Mouse (Mus musculus) lung, adult 2 months (tissue): ENCODE data around the gene Gm49345. TPM values are rescaled to one million over a fixed set of nuclear protein-coding genes. Genes with fewer than 3 reads are reported as not detected.
A peak's percentile ranks its signal among the peaks of the same experiment; 100 is the strongest.

ENCODE experiments used
- DNase-seq: peaks from one replicate; pipeline ENCODE4 v3.0.0; 2022
- H3K4me1 ChIP-seq: fragments of 200-500 bp; 2 replicates; pipeline ENCODE4 v1.6.1; 2011; ENCODE audit warnings: low read length; ENCODE audit not compliant: control insufficient read depth, insufficient read depth
- H3K4me3 ChIP-seq: fragments of 200-500 bp; replicated peaks from 2 replicates; pipeline ENCODE3; 2011; ENCODE audit warnings: low read depth, mild to moderate bottlenecking, control low read depth, low read length; ENCODE audit errors: extremely low read depth
- CTCF ChIP-seq: fragments of 200-500 bp; IDR thresholded peaks from 2 replicates; pipeline ENCODE4 v1.5.1; 2011; ENCODE audit warnings: mild to moderate bottlenecking, low read length, control low read depth; ENCODE audit not compliant: insufficient read depth
- POLR2A ChIP-seq: fragments of 200-500 bp; IDR thresholded peaks from 2 replicates; pipeline ENCODE4 v1.6.1; 2011; ENCODE audit warnings: low read depth, mild to moderate bottlenecking, control low read depth, low read length, borderline replicate concordance; ENCODE audit errors: extremely low read depth
- WGBS: fragments of 180-500 bp; shearing (Covaris S2); methylation state at CpG from one replicate; pipeline ENCODE4 v1.1.7; 2018; 5-methylcytosine and 5-hydroxymethylcytosine counted together
- polyA plus RNA-seq: library from polyadenylated mRNA; depleted of rRNA; stranded (reverse); fragments of >200 nt; gene quantifications from 2 replicates; pipeline ENCODE4 v1.2.3, GENCODE M21; 2012; rRNA removed

Gm49345 gene
- polyA plus RNA-seq, 1 experiment, result 0.45 TPM

- WGBS, result 78% methylated on average over 4 of the region's 4 CpGs
- Histone ChIP-seq H3K4me1 (peaks cover 3% of the 10 kb centered on the region; the same call in 1 of the 2 replicates), H3K4me3 (peak within 1 kb of the TSS; percentile 76)
- no peak for TF ChIP-seq CTCF
- TF ChIP-seq POLR2A, result no peak
- no peak for DNase-seq
These were observed 83.8 kb downstream of the Gm49345 start, which contains the start of gene Zfp748 for GRCm38 (mm10) chr13:67553730-67554129. Gene Zfp748 (minus strand): TSS chr13:67553830.

GRCm38 (mm10) chr13:67552505-67553346 lies 84.8 kb downstream of the Gm49345 start:
- DNase-seq, result peak; percentile 86
- TF ChIP-seq POLR2A (peak; percentile 68; the same call in 1 of the 2 replicates), CTCF (no peak)
- H3K4me3 ChIP-seq, result peak overlapping the region; percentile 76
- peaks cover 3% of the 10 kb centered on the region; the same call in 1 of the 2 replicates for H3K4me1 ChIP-seq
- under 1% methylated on average over 44 of the region's 44 CpGs for WGBS

DNA sequence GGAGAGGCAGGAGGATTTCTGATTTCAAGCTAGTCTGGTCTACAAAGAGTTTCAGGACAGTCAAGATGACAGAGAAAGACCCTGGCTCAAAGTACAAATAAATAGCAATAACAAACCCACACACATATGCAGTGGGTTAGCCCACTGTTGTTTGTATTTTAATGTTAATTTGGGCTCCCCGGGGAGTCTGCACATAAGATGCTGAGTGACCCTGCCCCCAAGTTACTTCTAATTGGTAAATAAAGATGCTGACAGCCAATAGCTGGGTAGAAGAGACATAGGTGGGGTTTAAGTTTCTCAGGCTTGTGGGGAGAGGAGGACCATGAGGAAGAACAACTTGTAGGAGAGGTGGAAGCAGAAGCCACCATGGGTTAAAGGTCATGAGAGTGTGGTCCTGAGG lies 91.6 kb downstream of the Gm49345 start:
- no peak for DNase-seq
- 83% methylated on average over 1 of the region's 1 CpGs for WGBS
- TF ChIP-seq CTCF (no peak), POLR2A (no peak)

More for the DNA sequence above, 91.6 kb downstream of the Gm49345 start:
- Histone ChIP-seq H3K4me1 (no peaks in the 10 kb centered on the region), H3K4me3 (no peak overlapping the region)

Other genes with a start within 250 kb of the Gm49345 start
- 1.1 and 1.9 TPM in 2 replicates for gene Zfp429, start 237.9 kb downstream of the Gm49345 start, polyA plus RNA-seq
- 0.20 and 0.43 TPM in 2 replicates for gene Zfp459, start 216.4 kb downstream of the Gm49345 start, polyA plus RNA-seq
- gene Zfp874a, start 186.1 kb downstream of the Gm49345 start, polyA plus RNA-seq, result 0.66 and 2.5 TPM in 2 replicates
- gene Zfp874b, start 153.5 kb downstream of the Gm49345 start, polyA plus RNA-seq, result 1.0 and 3.1 TPM in 2 replicates
- gene Zfp58, start 137.2 kb downstream of the Gm49345 start, polyA plus RNA-seq, result 0.79 and 0.91 TPM in 2 replicates
- not detected in 2 replicates for gene Gm26965, start 111.6 kb downstream of the Gm49345 start, polyA plus RNA-seq
- 17.9 and 21.2 TPM in 2 replicates for gene Zfp87, start 111.6 kb downstream of the Gm49345 start, polyA plus RNA-seq
- 3.0 and 4.5 TPM in 2 replicates for gene Zfp748, start 83.9 kb downstream of the Gm49345 start, polyA plus RNA-seq
- gene Zfp729b, start 28.1 kb downstream of the Gm49345 start, polyA plus RNA-seq, result 0.40 and 0.63 TPM in 2 replicates
- gene Zfp729a, start within 50 bp of the Gm49345 start, polyA plus RNA-seq, result 0.68 and 1.0 TPM in 2 replicates
- gene Zfp738, start 49.3 kb upstream of the Gm49345 start, polyA plus RNA-seq, result 3.3 and 4.9 TPM in 2 replicates
- 0.75 and 0.84 TPM in 2 replicates for gene Zfp65, start 91.4 kb upstream of the Gm49345 start, polyA plus RNA-seq
- gene Zfp85, start 117.5 kb upstream of the Gm49345 start, polyA plus RNA-seq, result 0.50 and 1.0 TPM in 2 replicates
- 0.46 and 1.2 TPM in 2 replicates for gene Zfp493, start 141.9 kb upstream of the Gm49345 start, polyA plus RNA-seq
- 0.31 and 0.72 TPM in 2 replicates for gene Zfp273, start 176.0 kb upstream of the Gm49345 start, polyA plus RNA-seq
- gene Gm10037, start 193.3 kb upstream of the Gm49345 start, polyA plus RNA-seq, result 0.27 and 0.82 TPM in 2 replicates
- gene BC048507, start 225.6 kb upstream of the Gm49345 start, polyA plus RNA-seq, result not detected in 2 replicates